Mouse (Mus musculus) lung, adult 2 months (tissue): Measurements from ENCODE around the gene Ryr1. TPM values are rescaled to one million over a fixed set of nuclear protein-coding genes. Genes with fewer than 3 reads are reported as not detected.
A peak's percentile ranks its signal among the peaks of the same experiment; 100 is the strongest.

ENCODE experiments used
- DNase-seq: peaks from one replicate; pipeline ENCODE4 v3.0.0; 2022
- H3K4me1 ChIP-seq: fragments of 200-500 bp; 2 replicates; pipeline ENCODE4 v1.6.1; 2011; ENCODE audit warnings: low read length; ENCODE audit not compliant: control insufficient read depth, insufficient read depth
- H3K4me3 ChIP-seq: fragments of 200-500 bp; replicated peaks from 2 replicates; pipeline ENCODE3; 2011; ENCODE audit warnings: low read depth, mild to moderate bottlenecking, control low read depth, low read length; ENCODE audit errors: extremely low read depth
- CTCF ChIP-seq: fragments of 200-500 bp; IDR thresholded peaks from 2 replicates; pipeline ENCODE4 v1.5.1; 2011; ENCODE audit warnings: mild to moderate bottlenecking, low read length, control low read depth; ENCODE audit not compliant: insufficient read depth
- POLR2A ChIP-seq: fragments of 200-500 bp; IDR thresholded peaks from 2 replicates; pipeline ENCODE4 v1.6.1; 2011; ENCODE audit warnings: low read depth, mild to moderate bottlenecking, control low read depth, low read length, borderline replicate concordance; ENCODE audit errors: extremely low read depth
- WGBS: fragments of 180-500 bp; shearing (Covaris S2); methylation state at CpG from one replicate; pipeline ENCODE4 v1.1.7; 2018; 5-methylcytosine and 5-hydroxymethylcytosine counted together
- polyA plus RNA-seq: library from polyadenylated mRNA; depleted of rRNA; stranded (reverse); fragments of >200 nt; gene quantifications from 2 replicates; pipeline ENCODE4 v1.2.3, GENCODE M21; 2012

The Ryr1 gene
- polyA plus RNA-seq, 1 experiment, result 10.9 TPM

GRCm38 (mm10) chr7:28961584-28961926, 163.4 kb downstream of the Ryr1 start:
- under 1% methylated on average over 7 of the region's 7 CpGs for WGBS
- H3K4me3 ChIP-seq, result peak overlapping the region; percentile 92
- DNase-seq, result no peak
- TF ChIP-seq CTCF (no peak), POLR2A (no peak)
- H3K4me1 ChIP-seq, result peaks cover 24% of the 10 kb centered on the region

- H3K4me3 ChIP-seq, result peak overlapping the region; percentile 59
- DNase-seq, result no peak
Observed at GRCm38 (mm10) chr7:28960354-28961046, 164.5 kb downstream of the Ryr1 start.

GRCm38 (mm10) chr7:28959505-28960045, 165.4 kb downstream of the Ryr1 start:
- peak overlapping the region; percentile 39 for H3K4me3 ChIP-seq
- 20% methylated on average over 6 of the region's 6 CpGs for WGBS
- TF ChIP-seq CTCF, result no peak
- peak; percentile 67; the same call in 1 of the 2 replicates for TF ChIP-seq POLR2A
- peaks cover 33% of the 10 kb centered on the region for H3K4me1 ChIP-seq
- peak; percentile 60 for DNase-seq

More at GRCm38 (mm10) chr7:28960354-28961046, 164.5 kb downstream of the Ryr1 start:
- TF ChIP-seq CTCF, result no peak
- no peak for TF ChIP-seq POLR2A
- 15% methylated on average over 9 of the region's 9 CpGs for WGBS
- peaks cover 29% of the 10 kb centered on the region for H3K4me1 ChIP-seq

- DNase-seq, result no peak
- no peak for TF ChIP-seq POLR2A
- no peak for TF ChIP-seq CTCF
- 30% methylated on average over 1 of the region's 1 CpGs for WGBS
- H3K4me1 ChIP-seq, result peaks cover 38% of the 10 kb centered on the region
- H3K4me3 ChIP-seq, result no peak overlapping the region
Observed at GRCm38 (mm10) chr7:28958770-28959169, 166.2 kb downstream of the Ryr1 start.

- Histone ChIP-seq H3K4me1 (peaks cover 41% of the 10 kb centered on the region), H3K4me3 (no peak overlapping the region)
- no peak for DNase-seq
- TF ChIP-seq POLR2A (no peak), CTCF (no peak)
- 34% methylated on average over 1 of the region's 1 CpGs for WGBS
Observed at GRCm38 (mm10) chr7:28957997-28958725, 166.8 kb downstream of the Ryr1 start.

- no peak overlapping the region for H3K4me3 ChIP-seq
- 63% methylated on average over 6 of the region's 6 CpGs for WGBS
- TF ChIP-seq POLR2A (no peak), CTCF (no peak)
- DNase-seq, result no peak
- H3K4me1 ChIP-seq, result peaks cover 45% of the 10 kb centered on the region
Observed at GRCm38 (mm10) chr7:28957286-28957685, 167.7 kb downstream of the Ryr1 start.

- DNase-seq, result no peak
- TF ChIP-seq POLR2A (no peak), CTCF (no peak)
- WGBS, result 79% methylated on average over 1 of the region's 1 CpGs
- Histone ChIP-seq H3K4me3 (no peak overlapping the region), H3K4me1 (peaks cover 53% of the 10 kb centered on the region)
Observed at GRCm38 (mm10) chr7:28956270-28956669, 168.7 kb downstream of the Ryr1 start.

GRCm38 (mm10) chr7:28955295-28955897, 169.6 kb downstream of the Ryr1 start:
- no peak for DNase-seq
- no peak for TF ChIP-seq CTCF
- TF ChIP-seq POLR2A, result no peak
- peaks cover 53% of the 10 kb centered on the region for H3K4me1 ChIP-seq
- H3K4me3 ChIP-seq, result no peak overlapping the region
- WGBS, result 30% methylated on average over 5 of the region's 5 CpGs

GRCm38 (mm10) chr7:28954773-28955172, 170.2 kb downstream of the Ryr1 start:
- WGBS, result 41% methylated on average over 4 of the region's 4 CpGs

More at GRCm38 (mm10) chr7:28954773-28955172, 170.2 kb downstream of the Ryr1 start:
- DNase-seq, result no peak
- Histone ChIP-seq H3K4me1 (peaks cover 54% of the 10 kb centered on the region), H3K4me3 (no peak overlapping the region)
- TF ChIP-seq CTCF, result no peak
- no peak for TF ChIP-seq POLR2A
